Mouse (Mus musculus) midbrain, postnatal 0 days (tissue): ENCODE measurements at regions not wholly inside any gene's neighbourhood (a gene's known extent, or its start where the extent isn't known, plus 50 kb on each side); places are given as distances from the start of the nearest gene placed in this dataset.
A peak's percentile ranks its signal among the peaks of the same experiment; 100 is the strongest.

Source experiments
- ATAC-seq: fragments of 200-750 bp; cut with Nextera tagmentation; 2 replicates; pipeline ENCODE4 v1.8.0; 2017; ENCODE audit warnings: moderate number of reproducible peaks, mild to moderate bottlenecking, moderate TSS enrichment, moderate library complexity; ENCODE audit not compliant: low FRiP score
- DNase-seq: peaks from one replicate; pipeline ENCODE4 v3.0.0-alpha.2; 2015; ENCODE audit warnings: low spot score
- H3K27ac ChIP-seq: fragments of 300-500 bp; sonication (generic); 2 replicates; pipeline ENCODE4 v1.5.1; 2014; ENCODE audit warnings: low read depth, mild to moderate bottlenecking, low read length, mixed read lengths
- H3K27me3 ChIP-seq: fragments of 300-500 bp; sonication (generic); 2 replicates; pipeline ENCODE4 v1.6.1; 2014; ENCODE audit warnings: low read length, control low read depth, mixed read lengths; ENCODE audit not compliant: insufficient read depth
- H3K36me3 ChIP-seq: fragments of 300-500 bp; sonication (generic); 2 replicates; pipeline ENCODE4 v1.6.1; 2014; ENCODE audit warnings: low read length, control low read depth, mixed read lengths; ENCODE audit not compliant: insufficient read depth
- H3K4me1 ChIP-seq: fragments of 300-500 bp; sonication (generic); 2 replicates; pipeline ENCODE4 v1.6.1; 2014; ENCODE audit warnings: mild to moderate bottlenecking, control low read depth, antibody characterized with exemption, low read length, mixed read lengths; ENCODE audit not compliant: insufficient read depth
- H3K4me2 ChIP-seq: fragments of 300-500 bp; sonication (generic); 2 replicates; pipeline ENCODE4 v1.6.1; 2014; ENCODE audit warnings: low read depth, mild to moderate bottlenecking, low read length, mixed read lengths; ENCODE audit not compliant: poor library complexity, severe bottlenecking
- H3K4me3 ChIP-seq: fragments of 300-500 bp; sonication (generic); 2 replicates; pipeline ENCODE4 v1.5.1; 2014; ENCODE audit warnings: low read depth, mild to moderate bottlenecking, low read length, moderate library complexity
- H3K9ac ChIP-seq: fragments of 300-500 bp; sonication (generic); replicated peaks from 2 replicates; pipeline ENCODE4 v1.6.1; 2014; ENCODE audit warnings: mild to moderate bottlenecking, low read length, moderate library complexity, mixed read lengths; ENCODE audit not compliant: poor library complexity, severe bottlenecking
- H3K9me3 ChIP-seq: fragments of 300-500 bp; sonication (generic); 2 replicates; pipeline ENCODE4 v1.6.1; 2016; ENCODE audit warnings: low read length, control low read depth
- CTCF ChIP-seq: IDR thresholded peaks from 2 replicates; pipeline ENCODE4 v1.5.1; 2016; ENCODE audit warnings: antibody characterized with exemption, mild to moderate bottlenecking
- WGBS: fragments of 180-500 bp; shearing (Covaris S2); extraction: QIAGEN DNeasy Blood & Tissue Kit; methylation state at CpG from one replicate; pipeline ENCODE4 v1.1.7; 2014; 5-methylcytosine and 5-hydroxymethylcytosine counted together

DNA sequence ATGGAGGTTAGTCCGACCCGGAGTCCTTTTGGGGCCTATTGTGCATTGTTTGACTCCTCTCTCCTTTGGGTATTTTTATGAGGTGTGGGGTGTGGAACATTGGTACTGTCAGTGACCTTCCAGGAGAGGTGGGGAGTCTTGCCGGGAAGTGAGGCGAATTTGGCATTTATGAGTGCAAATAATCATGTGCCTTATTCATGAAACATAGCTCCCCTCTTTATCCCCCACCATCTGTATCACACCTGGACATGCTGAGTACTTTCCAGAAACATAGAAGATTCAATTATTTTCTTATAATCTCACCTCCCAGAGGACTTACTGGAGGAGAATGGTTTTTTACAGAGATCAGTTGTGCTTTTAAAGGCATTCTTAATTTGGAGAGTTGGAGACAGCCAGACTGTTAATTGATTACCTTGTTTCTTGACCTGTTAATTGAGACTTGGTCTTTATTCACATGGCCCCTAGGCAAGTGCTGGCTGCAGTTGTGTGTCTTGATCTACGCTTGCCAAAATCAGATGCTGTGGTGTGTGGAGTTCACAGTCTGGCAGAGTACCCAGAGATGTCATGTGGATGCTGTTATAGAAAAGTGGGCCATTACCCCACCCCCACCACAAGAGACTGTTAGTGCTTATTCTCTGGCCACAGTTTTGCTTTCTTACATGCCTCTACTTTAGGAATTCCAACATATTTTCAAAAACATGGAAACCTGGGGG lies 215.5 kb downstream of the Slc30a10 start:
- H3K9me3 ChIP-seq = no peaks in the 10 kb centered on the region
- TF ChIP-seq CTCF = no peak
- no peak overlapping the region for H3K27ac ChIP-seq
- H3K9ac ChIP-seq = no peak overlapping the region
- H3K4me3 ChIP-seq = no peak overlapping the region
- no peak overlapping the region for H3K4me2 ChIP-seq
- no peaks in the 10 kb centered on the region for H3K27me3 ChIP-seq
- DNase-seq = peak; percentile 39
- 70% methylated on average over 5 of the region's 5 CpGs for WGBS
- H3K36me3 ChIP-seq = no peaks in the 10 kb centered on the region
- no peak for ATAC-seq
- H3K4me1 ChIP-seq = 0 out of 2 replicates have a peak, but pooled peaks cover 2% of the 10 kb centered on the region

DNA sequence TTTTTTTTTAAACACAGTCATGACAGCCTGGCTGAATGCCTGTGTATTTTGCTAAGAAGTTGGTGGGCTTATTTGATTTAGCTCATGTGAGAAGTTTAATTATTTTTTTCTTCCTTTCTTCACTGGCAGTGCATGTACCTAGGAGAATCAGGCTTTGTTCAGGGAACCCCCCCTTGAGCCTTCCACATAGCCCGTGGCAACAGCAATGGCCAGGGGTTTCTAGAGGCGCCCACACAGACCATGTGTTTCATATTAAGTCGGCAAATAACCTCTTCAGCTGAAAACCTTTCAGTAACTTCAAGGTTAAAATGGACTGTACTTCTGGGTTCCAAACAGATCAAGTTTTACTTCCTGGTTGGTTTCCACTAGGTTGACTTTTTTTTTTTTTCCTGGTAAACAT lies 218.3 kb downstream of the Slc30a10 start:
- no peak for ATAC-seq

GRCm38 (mm10) chr1:185675674-185676420 lies 221.2 kb downstream of the Slc30a10 start:
- DNase-seq = no peak
- Histone ChIP-seq H3K4me3 (no peak overlapping the region), H3K27me3 (no peaks in the 10 kb centered on the region), H3K36me3 (no peaks in the 10 kb centered on the region), H3K4me1 (no peaks in the 10 kb centered on the region), H3K9ac (no peak overlapping the region), H3K4me2 (no peak overlapping the region), H3K27ac (no peak overlapping the region), H3K9me3 (no peaks in the 10 kb centered on the region)
- no peak for TF ChIP-seq CTCF
- ATAC-seq = no peak
- WGBS = 82% methylated on average over 11 of the region's 11 CpGs

More for the DNA sequence above, 218.3 kb downstream of the Slc30a10 start:
- Histone ChIP-seq H3K4me3 (no peak overlapping the region), H3K27me3 (no peaks in the 10 kb centered on the region), H3K27ac (no peak overlapping the region), H3K4me2 (no peak overlapping the region), H3K4me1 (0 out of 2 replicates have a peak, but pooled peaks cover 2% of the 10 kb centered on the region), H3K9me3 (no peaks in the 10 kb centered on the region), H3K36me3 (no peaks in the 10 kb centered on the region), H3K9ac (no peak overlapping the region)
- TF ChIP-seq CTCF = no peak
- DNase-seq = no peak
- WGBS = 69% methylated on average over 3 of the region's 3 CpGs

DNA sequence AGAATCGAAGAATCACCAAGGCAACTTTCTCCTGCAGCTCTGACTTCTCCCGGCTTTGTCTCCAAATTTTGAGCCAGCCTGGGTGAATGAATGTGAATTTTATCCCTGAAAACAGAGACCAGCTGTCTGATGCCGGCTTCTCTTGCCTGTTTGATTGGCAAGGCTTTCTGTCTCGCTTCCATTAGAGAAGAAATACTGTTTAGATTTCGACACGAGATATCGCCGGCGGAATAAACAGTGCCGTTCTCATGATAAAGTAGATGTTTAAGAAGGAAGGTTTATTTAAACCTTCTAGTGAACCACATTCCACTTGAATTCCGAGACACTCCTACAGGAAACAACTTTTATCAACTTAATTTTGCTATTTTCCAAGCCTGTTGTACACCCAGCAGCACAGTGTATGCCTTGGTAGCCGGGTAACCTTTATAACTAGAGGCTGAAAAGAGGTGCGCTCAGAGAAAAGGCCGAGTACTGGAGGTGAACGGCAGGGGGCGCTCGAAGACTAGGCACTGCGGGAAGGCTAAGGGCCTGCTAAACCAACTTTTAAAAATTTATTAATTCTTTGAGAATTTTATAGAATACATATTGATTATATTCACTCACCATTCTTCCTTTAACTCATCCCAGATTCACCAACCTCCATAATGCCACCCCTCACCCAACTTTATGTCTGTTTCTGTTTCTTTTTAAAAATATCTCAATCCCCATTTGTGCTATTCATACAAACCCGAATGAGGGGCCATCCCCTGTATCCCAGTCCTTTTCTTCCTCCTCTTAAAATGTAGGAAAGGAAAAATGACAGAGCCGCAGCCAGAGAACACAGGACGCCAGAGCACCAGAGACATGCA lies 227.2 kb downstream of the Slc30a10 start:
- no peaks in the 10 kb centered on the region for H3K4me1 ChIP-seq
- H3K4me3 ChIP-seq = no peak overlapping the region
- 0 out of 2 replicates have a peak, but pooled peaks cover 3% of the 10 kb centered on the region for H3K27me3 ChIP-seq
- H3K9me3 ChIP-seq = no peaks in the 10 kb centered on the region
- TF ChIP-seq CTCF = peak; percentile 93
- H3K27ac ChIP-seq = no peak overlapping the region
- ATAC-seq (peak; percentile 58; the same call in 1 of the 2 replicates), DNase-seq (peak; percentile 79)
- H3K4me2 ChIP-seq = peak overlapping the region; percentile 20
- H3K9ac ChIP-seq = no peak overlapping the region
- no peaks in the 10 kb centered on the region for H3K36me3 ChIP-seq
- WGBS = 33% methylated on average over 21 of the region's 21 CpGs

DNA sequence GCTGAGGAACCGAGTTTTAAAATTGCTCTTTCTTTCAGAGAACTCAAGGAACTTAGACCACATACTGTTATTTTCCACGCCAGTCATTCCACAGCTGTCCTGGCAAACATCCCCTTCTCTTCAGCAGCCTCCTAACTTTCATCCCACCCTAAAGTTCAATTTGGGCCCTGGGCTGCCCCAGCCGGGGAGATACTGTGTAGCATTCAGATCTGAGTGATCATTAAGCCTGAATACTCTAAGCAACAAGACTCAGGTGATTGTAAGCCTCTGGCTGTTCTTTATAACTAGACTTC lies 227.8 kb downstream of the Slc30a10 start:
- WGBS = 57% methylated on average over 3 of the region's 3 CpGs
- Histone ChIP-seq H3K36me3 (no peaks in the 10 kb centered on the region), H3K9ac (no peak overlapping the region), H3K4me3 (no peak overlapping the region), H3K4me2 (no peak overlapping the region), H3K9me3 (no peaks in the 10 kb centered on the region), H3K27me3 (0 out of 2 replicates have a peak, but pooled peaks cover 3% of the 10 kb centered on the region), H3K4me1 (no peaks in the 10 kb centered on the region), H3K27ac (no peak overlapping the region)
- DNase-seq = no peak
- TF ChIP-seq CTCF = no peak
- ATAC-seq = no peak
